Mouse (Mus musculus) lung, embryonic 14.5 days (tissue): ENCODE measurements around the gene Spats1. TPM values are rescaled to one million over a fixed set of nuclear protein-coding genes. Genes with fewer than 3 reads are reported as not detected.

Source experiments
- ATAC-seq: fragments of 200-750 bp; cut with Nextera tagmentation; 2 replicates; pipeline ENCODE4 v1.8.0; 2017; ENCODE audit warnings: mild to moderate bottlenecking, moderate TSS enrichment, moderate library complexity; ENCODE audit not compliant: insufficient read depth
- DNase-seq: peaks from one replicate; pipeline ENCODE4 v3.0.0-alpha.2; 2015
- H3K27ac ChIP-seq: fragments of 300-500 bp; sonication (generic); 2 replicates; pipeline ENCODE4 v1.5.1; 2014; ENCODE audit warnings: low read depth, mild to moderate bottlenecking, moderate library complexity
- H3K27me3 ChIP-seq: fragments of 300-500 bp; sonication (generic); 2 replicates; pipeline ENCODE4 v1.6.1; 2014; ENCODE audit warnings: low read length, control low read depth; ENCODE audit not compliant: insufficient read depth
- H3K36me3 ChIP-seq: fragments of 300-500 bp; sonication (generic); 2 replicates; pipeline ENCODE4 v1.6.1; 2014; ENCODE audit warnings: control low read depth; ENCODE audit not compliant: insufficient read depth
- H3K4me1 ChIP-seq: fragments of 300-500 bp; sonication (generic); 2 replicates; pipeline ENCODE4 v1.6.1; 2014; ENCODE audit warnings: antibody characterized with exemption, control low read depth; ENCODE audit not compliant: insufficient read depth
- H3K4me2 ChIP-seq: fragments of 300-500 bp; sonication (generic); 2 replicates; pipeline ENCODE4 v1.6.1; 2014; ENCODE audit warnings: mild to moderate bottlenecking
- H3K4me3 ChIP-seq: fragments of 300-500 bp; sonication (generic); 2 replicates; pipeline ENCODE4 v1.5.1; 2014; ENCODE audit warnings: low read depth, low read length
- H3K9ac ChIP-seq: fragments of 300-500 bp; sonication (generic); 2 replicates; pipeline ENCODE4 v1.6.1; 2014
- H3K9me3 ChIP-seq: fragments of 300-500 bp; sonication (generic); 2 replicates; pipeline ENCODE4 v1.6.1; 2016; ENCODE audit warnings: low read depth, low read length, control low read depth
- CTCF ChIP-seq: IDR thresholded peaks from 2 replicates; pipeline ENCODE4 v1.5.1; 2016; ENCODE audit warnings: antibody characterized with exemption, low read depth
- WGBS: fragments of 180-500 bp; shearing (Covaris S2); extraction: QIAGEN DNeasy Blood & Tissue Kit; methylation state at CpG from one replicate; pipeline ENCODE4 v1.1.7; 2014; 5-methylcytosine and 5-hydroxymethylcytosine counted together
- polyA plus RNA-seq: library from polyadenylated mRNA; unstranded; fragments of >200 nt; fragmentation: Nextera tagmentation; extraction: Ambion mirVana; gene quantifications from 2 replicates; pipeline ENCODE4 v1.2.1, GENCODE M21; 2014

Gene Spats1
- polyA plus RNA-seq, 1 experiment from 2014 or later = 0.43 TPM

GRCm38 (mm10) chr17:45449586-45449985 lies 25.6 kb downstream of the Spats1 start:
- Histone ChIP-seq H3K36me3 (no peaks in the 10 kb centered on the region), H3K4me3 (no peak overlapping the region), H3K27ac (no peak overlapping the region), H3K4me1 (no peaks in the 10 kb centered on the region), H3K4me2 (no peak overlapping the region), H3K9me3 (no peaks in the 10 kb centered on the region), H3K9ac (no peak overlapping the region), H3K27me3 (no peaks in the 10 kb centered on the region)
- WGBS = 88% methylated on average over 8 of the region's 8 CpGs
- no peak for ATAC-seq
- no peak for DNase-seq
- TF ChIP-seq CTCF = no peak

GRCm38 (mm10) chr17:45447063-45447462 lies 28.2 kb downstream of the Spats1 start:
- no peak overlapping the region for H3K27ac ChIP-seq
- WGBS = 74% methylated on average over 2 of the region's 2 CpGs
- H3K9me3 ChIP-seq = no peaks in the 10 kb centered on the region
- H3K4me1 ChIP-seq = no peaks in the 10 kb centered on the region
- DNase-seq = no peak
- H3K4me3 ChIP-seq = no peak overlapping the region
- no peaks in the 10 kb centered on the region for H3K27me3 ChIP-seq
- TF ChIP-seq CTCF = no peak
- ATAC-seq = no peak
- H3K9ac ChIP-seq = no peak overlapping the region
- H3K4me2 ChIP-seq = no peak overlapping the region
- H3K36me3 ChIP-seq = no peaks in the 10 kb centered on the region

GRCm38 (mm10) chr17:45445923-45446322 lies 29.3 kb downstream of the Spats1 start:
- DNase-seq (no peak), ATAC-seq (no peak)
- Histone ChIP-seq H3K36me3 (no peaks in the 10 kb centered on the region), H3K27ac (no peak overlapping the region), H3K4me3 (no peak overlapping the region), H3K27me3 (no peaks in the 10 kb centered on the region), H3K4me2 (no peak overlapping the region), H3K4me1 (no peaks in the 10 kb centered on the region), H3K9ac (no peak overlapping the region), H3K9me3 (no peaks in the 10 kb centered on the region)
- TF ChIP-seq CTCF = no peak
- 78% methylated on average over 4 of the region's 4 CpGs for WGBS

- H3K4me1 ChIP-seq = peaks cover 13% of the 10 kb centered on the region
- WGBS = 6% methylated on average over 12 of the region's 12 CpGs
- DNase-seq = no peak
Observed at GRCm38 (mm10) chr17:45434262-45434590, 41.0 kb downstream of the Spats1 start.

GRCm38 (mm10) chr17:45433419-45434261 lies 41.6 kb downstream of the Spats1 start, which contains the start of gene Cdc5l:
Gene Cdc5l (minus strand): TSS chr17:45433737.
- H3K27me3 ChIP-seq = no peaks in the 10 kb centered on the region
- H3K27ac ChIP-seq = peak within 1 kb of the TSS; percentile 98
- H3K9me3 ChIP-seq = no peaks in the 10 kb centered on the region
- under 1% methylated on average over 73 of the region's 73 CpGs for WGBS
- H3K36me3 ChIP-seq = peaks cover 10% of the 10 kb centered on the region; the same call in 1 of the 2 replicates
- peak within 1 kb of the TSS; percentile 91 for H3K9ac ChIP-seq
- H3K4me2 ChIP-seq = peak within 1 kb of the TSS; percentile 95
- DNase-seq = peak; percentile 99
- peak; percentile 43 for TF ChIP-seq CTCF
- H3K4me3 ChIP-seq = peak within 1 kb of the TSS; percentile 92
- peak; percentile 99 for ATAC-seq
- peaks cover 13% of the 10 kb centered on the region for H3K4me1 ChIP-seq

More at GRCm38 (mm10) chr17:45434262-45434590, 41.0 kb downstream of the Spats1 start:
- Histone ChIP-seq H3K36me3 (peaks cover 10% of the 10 kb centered on the region; the same call in 1 of the 2 replicates), H3K9ac (peak overlapping the region; percentile 91), H3K9me3 (no peaks in the 10 kb centered on the region), H3K4me3 (peak overlapping the region; percentile 92), H3K27me3 (no peaks in the 10 kb centered on the region), H3K27ac (peak overlapping the region; percentile 98), H3K4me2 (peak overlapping the region; percentile 95)
- TF ChIP-seq CTCF = no peak
- no peak; the same call in 1 of the 2 replicates for ATAC-seq

- 1% methylated on average over 62 of the region's 62 CpGs for WGBS
- Histone ChIP-seq H3K27me3 (no peaks in the 10 kb centered on the region), H3K9me3 (no peaks in the 10 kb centered on the region), H3K4me2 (peak overlapping the region; percentile 95), H3K9ac (peak overlapping the region; percentile 91), H3K4me3 (peak overlapping the region; percentile 92), H3K27ac (peak overlapping the region; percentile 98), H3K36me3 (peaks cover 10% of the 10 kb centered on the region; the same call in 1 of the 2 replicates), H3K4me1 (peaks cover 13% of the 10 kb centered on the region)
- DNase-seq = no peak
- no peak for TF ChIP-seq CTCF
- peak; percentile 79 for ATAC-seq
Observed at GRCm38 (mm10) chr17:45432706-45433398, 42.4 kb downstream of the Spats1 start.

GRCm38 (mm10) chr17:45432007-45432406 lies 43.2 kb downstream of the Spats1 start:
- ATAC-seq = no peak
- no peak for DNase-seq
- TF ChIP-seq CTCF = no peak
- peaks cover 17% of the 10 kb centered on the region; the same call in 1 of the 2 replicates for H3K36me3 ChIP-seq
- WGBS = 62% methylated on average over 3 of the region's 3 CpGs
- H3K4me2 ChIP-seq = peak overlapping the region; percentile 95
- H3K27ac ChIP-seq = no peak overlapping the region
- H3K9me3 ChIP-seq = no peaks in the 10 kb centered on the region
- H3K4me1 ChIP-seq = peaks cover 13% of the 10 kb centered on the region
- peak overlapping the region; percentile 92 for H3K4me3 ChIP-seq
- peak overlapping the region; percentile 91 for H3K9ac ChIP-seq
- H3K27me3 ChIP-seq = no peaks in the 10 kb centered on the region
